Mouse (Mus musculus): ENCODE measurements around the gene Sos1. TPM values are rescaled to one million over a fixed set of nuclear protein-coding genes. Genes with fewer than 3 reads are reported as not detected.

Sos1 gene
- total RNA-seq (2014; fragmentation: Nextera tagmentation) (54.4 and 66.9 TPM in 2 replicates), total RNA-seq (2017) (8.4 and 9.1 TPM in 2 replicates), polyA plus RNA-seq (2012) (3.0 and 3.2 TPM in 2 replicates)

DNA sequence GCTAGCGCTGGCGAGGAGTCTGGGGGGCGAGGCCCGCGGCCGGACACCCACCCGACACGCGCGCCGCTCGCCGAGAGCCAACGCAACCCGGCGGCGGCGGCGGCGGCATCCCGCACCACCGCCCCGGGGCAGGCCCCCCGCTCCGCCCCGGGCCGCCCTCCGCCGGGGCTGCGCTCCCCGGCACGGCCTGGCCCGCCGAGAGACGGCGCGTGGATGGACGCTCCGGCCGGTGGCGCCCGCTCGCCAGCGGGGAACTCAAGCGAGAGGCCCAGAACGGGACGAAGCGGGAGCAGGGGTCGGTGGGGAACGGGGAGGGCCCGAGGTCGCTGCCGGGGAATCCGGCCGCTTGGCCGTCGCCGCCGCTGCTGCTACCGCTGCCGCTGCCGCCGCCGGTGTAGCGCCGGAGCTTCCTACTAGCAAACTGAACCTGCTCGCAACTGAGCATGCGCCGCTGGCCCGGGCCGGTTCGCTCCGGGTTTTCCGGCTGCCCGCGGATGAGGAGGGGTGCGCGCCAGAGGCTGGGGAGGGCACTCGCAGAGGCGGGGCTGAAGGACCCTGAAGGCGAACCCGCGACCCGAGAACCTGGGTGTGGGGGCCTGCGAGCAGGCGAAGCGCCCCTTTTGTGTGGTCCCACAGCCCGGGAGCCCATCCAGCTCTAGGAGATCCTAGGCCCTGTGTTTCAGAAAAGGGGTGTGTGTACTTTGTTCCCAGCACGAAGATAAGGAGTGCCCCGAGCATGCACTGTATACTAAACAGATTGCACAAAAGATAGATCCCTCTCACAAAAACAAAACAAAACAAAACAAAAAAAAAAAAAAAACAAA, at the start of gene Sos1:
Gene Sos1, minus strand, starts transcription at position 423 of the 824 bp plus-strand sequence.
- H3K4me1 ChIP-seq (ENCODE audit: insufficient read depth, low read depth, low read length), result peaks cover 45% of the 10 kb centered on the region
- DNase-seq (ENCODE audit: low spot score) (peak; percentile 90), ATAC-seq (ENCODE audit: extremely low read depth, insufficient number of reproducible peaks, low FRiP score, poor library complexity, severe bottlenecking) (peak; percentile 52)
- peaks cover 13% of the 10 kb centered on the region for H3K36me3 ChIP-seq (replicated peaks)
- peak within 1 kb of the TSS; percentile 84 for H3K4me3 ChIP-seq (ENCODE audit: low read depth, low read length)
- no peaks in the 10 kb centered on the region; the same call in 1 of the 2 replicates for H3K9me3 ChIP-seq (replicated peaks)
- TF ChIP-seq GATA1 (IDR thresholded peaks at IDR 0.05; ENCODE audit: borderline replicate concordance, low read length), result no peak
- TF ChIP-seq GATA2 (IDR thresholded peaks at IDR 0.05; ENCODE audit: borderline replicate concordance, low read depth, low read length), result no peak
- no peak for TF ChIP-seq CTCF (IDR thresholded peaks at IDR 0.05; ENCODE audit: low read depth, low read length)
- H3K27me3 ChIP-seq (ENCODE audit: insufficient read depth, low read length), result peaks cover 6% of the 10 kb centered on the region; the same call in 1 of the 2 replicates

DNA sequence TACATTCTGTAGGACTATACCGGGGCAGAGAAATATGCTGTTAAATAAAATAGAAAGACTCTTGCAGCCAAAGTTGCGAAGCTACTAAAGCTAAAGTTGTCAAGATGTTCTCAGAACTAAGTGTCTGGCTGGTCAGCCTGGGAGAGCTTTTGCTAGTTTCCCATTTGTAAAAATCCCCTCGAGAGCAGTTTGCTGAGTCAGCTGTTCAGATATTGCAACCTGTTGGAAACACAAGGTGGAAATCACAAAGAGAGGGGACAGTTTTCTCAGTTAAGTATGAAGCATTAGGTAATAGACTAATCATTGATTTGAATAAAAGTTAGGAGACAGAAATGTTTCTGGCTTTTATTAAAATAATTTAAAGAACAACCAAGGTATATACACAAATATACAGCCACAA, 43.0 kb upstream of the Sos1 start:
- no peak for ATAC-seq (ENCODE audit: extremely low read depth, insufficient number of reproducible peaks, low FRiP score, poor library complexity, severe bottlenecking)
- peaks cover 3% of the 10 kb centered on the region; the same call in 1 of the 2 replicates for H3K4me1 ChIP-seq (ENCODE audit: insufficient read depth, low read depth, low read length)
- H3K36me3 ChIP-seq (replicated peaks), result no peaks in the 10 kb centered on the region
- H3K9me3 ChIP-seq (replicated peaks), result no peaks in the 10 kb centered on the region
- H3K4me3 ChIP-seq (ENCODE audit: low read depth, low read length), result no peak overlapping the region
- TF ChIP-seq GATA2 (IDR thresholded peaks at IDR 0.05; ENCODE audit: borderline replicate concordance, low read depth, low read length) (no peak), TAL1 (conservative IDR thresholded peaks at IDR 0.05; ENCODE audit: low read depth, low read length) (no peak), GATA1 (IDR thresholded peaks at IDR 0.05; ENCODE audit: borderline replicate concordance, low read length) (no peak), POLR2AphosphoS5 (IDR thresholded peaks at IDR 0.05; ENCODE audit: insufficient replicate concordance, low read depth, low read length) (no peak), CTCF (IDR thresholded peaks at IDR 0.05; ENCODE audit: low read depth, low read length) (no peak)
- peaks cover 13% of the 10 kb centered on the region for H3K27me3 ChIP-seq (ENCODE audit: insufficient read depth, low read length)
- no peak for DNase-seq (ENCODE audit: low spot score)

DNA sequence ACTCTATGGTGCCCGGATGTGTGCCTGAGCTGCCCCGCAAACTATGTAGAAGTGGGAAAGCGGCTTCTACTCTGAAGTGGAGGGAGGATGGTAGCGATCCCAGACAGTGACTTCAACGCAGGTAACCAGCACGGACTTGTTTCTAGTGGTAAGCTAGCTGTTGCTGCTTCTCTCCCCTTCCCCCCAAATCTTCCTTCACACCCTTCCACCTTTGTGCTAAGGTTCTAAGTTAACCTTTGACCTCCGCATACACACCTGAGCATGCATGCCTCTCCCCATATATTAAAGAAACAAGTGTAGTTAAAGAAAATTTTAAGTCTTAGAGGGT, 41.9 kb upstream of the Sos1 start:
- H3K27me3 ChIP-seq (ENCODE audit: insufficient read depth, low read length), result peaks cover 13% of the 10 kb centered on the region
- DNase-seq (ENCODE audit: low spot score) (no peak), ATAC-seq (ENCODE audit: extremely low read depth, insufficient number of reproducible peaks, low FRiP score, poor library complexity, severe bottlenecking) (no peak)
- H3K4me3 ChIP-seq (ENCODE audit: low read depth, low read length), result no peak overlapping the region
- peaks cover 7% of the 10 kb centered on the region; the same call in 1 of the 2 replicates for H3K4me1 ChIP-seq (ENCODE audit: insufficient read depth, low read depth, low read length)
- TF ChIP-seq TAL1 (conservative IDR thresholded peaks at IDR 0.05; ENCODE audit: low read depth, low read length), result no peak
- TF ChIP-seq GATA1 (IDR thresholded peaks at IDR 0.05; ENCODE audit: borderline replicate concordance, low read length), result no peak
- TF ChIP-seq POLR2AphosphoS5 (IDR thresholded peaks at IDR 0.05; ENCODE audit: insufficient replicate concordance, low read depth, low read length), result no peak
- TF ChIP-seq CTCF (IDR thresholded peaks at IDR 0.05; ENCODE audit: low read depth, low read length), result no peak
- TF ChIP-seq GATA2 (IDR thresholded peaks at IDR 0.05; ENCODE audit: borderline replicate concordance, low read depth, low read length), result no peak
- no peaks in the 10 kb centered on the region for H3K36me3 ChIP-seq (replicated peaks)
- H3K9me3 ChIP-seq (replicated peaks), result no peaks in the 10 kb centered on the region

DNA sequence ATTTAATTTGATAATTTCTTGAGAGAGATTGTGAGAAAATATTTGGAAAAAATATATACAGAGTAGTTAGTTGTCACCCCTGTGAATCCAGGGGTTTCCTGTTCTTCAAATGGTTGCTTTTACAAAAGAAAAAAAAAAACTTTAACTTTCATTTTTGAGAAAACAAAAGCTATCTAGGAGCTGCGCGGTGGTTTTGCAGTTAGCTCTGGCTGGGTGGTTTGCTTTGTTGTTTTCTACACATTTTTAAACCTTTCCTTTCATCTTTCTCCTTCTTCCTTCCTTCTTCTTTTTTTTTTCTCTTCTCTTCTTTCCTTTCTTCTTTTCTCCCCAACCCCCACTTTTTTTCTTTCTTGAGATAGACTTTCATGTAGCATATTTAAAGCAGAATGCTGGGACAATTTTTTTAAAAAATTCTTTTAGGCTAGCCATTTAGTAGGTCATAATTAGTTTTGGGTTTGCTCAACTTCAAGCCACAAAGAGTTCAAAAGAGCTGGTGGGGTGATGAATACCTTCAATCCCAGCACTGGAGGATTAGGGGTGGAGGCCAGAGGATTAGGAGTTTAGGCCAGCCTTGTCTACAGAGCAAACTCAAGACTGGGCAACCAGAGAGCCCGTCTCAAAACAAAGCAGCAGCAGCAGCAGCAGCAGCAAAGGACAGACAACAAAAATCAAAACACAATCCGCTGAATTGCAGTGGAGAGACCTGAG, 41.4 kb upstream of the Sos1 start:
- peaks cover 13% of the 10 kb centered on the region for H3K27me3 ChIP-seq (ENCODE audit: insufficient read depth, low read length)
- TF ChIP-seq CTCF (IDR thresholded peaks at IDR 0.05; ENCODE audit: low read depth, low read length) (no peak), GATA2 (IDR thresholded peaks at IDR 0.05; ENCODE audit: borderline replicate concordance, low read depth, low read length) (no peak), TAL1 (conservative IDR thresholded peaks at IDR 0.05; ENCODE audit: low read depth, low read length) (no peak), GATA1 (IDR thresholded peaks at IDR 0.05; ENCODE audit: borderline replicate concordance, low read length) (no peak), POLR2AphosphoS5 (IDR thresholded peaks at IDR 0.05; ENCODE audit: insufficient replicate concordance, low read depth, low read length) (no peak)
- peaks cover 7% of the 10 kb centered on the region; the same call in 1 of the 2 replicates for H3K4me1 ChIP-seq (ENCODE audit: insufficient read depth, low read depth, low read length)
- no peaks in the 10 kb centered on the region for H3K9me3 ChIP-seq (replicated peaks)
- no peak overlapping the region for H3K4me3 ChIP-seq (ENCODE audit: low read depth, low read length)
- no peak for DNase-seq (ENCODE audit: low spot score)
- no peaks in the 10 kb centered on the region for H3K36me3 ChIP-seq (replicated peaks)
- ATAC-seq (ENCODE audit: extremely low read depth, insufficient number of reproducible peaks, low FRiP score, poor library complexity, severe bottlenecking), result no peak

DNA sequence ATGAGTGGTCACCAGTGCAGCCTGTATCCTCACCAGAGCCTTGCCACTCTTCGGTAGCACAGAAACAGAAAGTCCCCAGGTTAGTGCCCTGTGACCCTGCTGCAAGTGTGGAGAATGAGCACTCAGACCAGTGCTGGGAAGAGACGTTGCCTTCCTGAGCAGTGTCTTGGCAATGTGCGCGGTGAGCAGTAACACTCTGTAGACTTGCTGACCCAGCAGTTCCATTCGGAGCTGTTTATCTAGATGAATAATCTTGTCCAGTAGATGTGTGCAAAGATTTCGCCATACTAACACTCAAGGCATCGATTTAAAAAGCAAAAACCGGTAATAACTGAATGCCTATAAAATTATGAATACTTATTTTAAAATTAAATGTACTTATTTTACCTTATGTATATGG, 40.3 kb upstream of the Sos1 start:
- no peak overlapping the region for H3K4me3 ChIP-seq (ENCODE audit: low read depth, low read length)
- TF ChIP-seq TAL1 (conservative IDR thresholded peaks at IDR 0.05; ENCODE audit: low read depth, low read length) (no peak), GATA2 (IDR thresholded peaks at IDR 0.05; ENCODE audit: borderline replicate concordance, low read depth, low read length) (no peak), GATA1 (IDR thresholded peaks at IDR 0.05; ENCODE audit: borderline replicate concordance, low read length) (no peak), CTCF (IDR thresholded peaks at IDR 0.05; ENCODE audit: low read depth, low read length) (no peak), POLR2AphosphoS5 (IDR thresholded peaks at IDR 0.05; ENCODE audit: insufficient replicate concordance, low read depth, low read length) (no peak)
- H3K9me3 ChIP-seq (replicated peaks), result no peaks in the 10 kb centered on the region
- peaks cover 9% of the 10 kb centered on the region for H3K27me3 ChIP-seq (ENCODE audit: insufficient read depth, low read length)
- H3K36me3 ChIP-seq (replicated peaks), result no peaks in the 10 kb centered on the region
- peaks cover 10% of the 10 kb centered on the region; the same call in 1 of the 2 replicates for H3K4me1 ChIP-seq (ENCODE audit: insufficient read depth, low read depth, low read length)
- no peak for DNase-seq (ENCODE audit: low spot score)
- no peak for ATAC-seq (ENCODE audit: extremely low read depth, insufficient number of reproducible peaks, low FRiP score, poor library complexity, severe bottlenecking)

DNA sequence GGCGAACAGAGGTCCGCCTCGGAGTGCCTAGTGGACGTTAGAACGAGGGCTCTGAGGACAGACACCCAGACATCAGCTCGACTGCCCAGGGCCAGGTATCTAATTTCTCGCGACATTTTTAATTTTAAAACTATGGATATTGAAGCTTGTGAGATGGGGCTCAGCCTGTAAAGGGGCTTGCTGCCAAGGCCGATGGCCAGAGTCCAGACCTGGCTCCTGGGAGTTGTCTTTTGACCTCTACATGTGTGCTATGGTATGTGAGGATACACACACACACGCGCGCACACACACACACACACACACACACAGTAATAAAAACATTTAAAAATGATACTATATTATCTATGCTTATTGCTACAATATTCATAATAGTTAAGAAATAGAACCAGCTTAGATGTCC, 38.6 kb upstream of the Sos1 start:
- TF ChIP-seq GATA2 (IDR thresholded peaks at IDR 0.05; ENCODE audit: borderline replicate concordance, low read depth, low read length), result no peak
- no peak for TF ChIP-seq GATA1 (IDR thresholded peaks at IDR 0.05; ENCODE audit: borderline replicate concordance, low read length)
- no peak for TF ChIP-seq POLR2AphosphoS5 (IDR thresholded peaks at IDR 0.05; ENCODE audit: insufficient replicate concordance, low read depth, low read length)
- no peak for TF ChIP-seq CTCF (IDR thresholded peaks at IDR 0.05; ENCODE audit: low read depth, low read length)
- TF ChIP-seq TAL1 (conservative IDR thresholded peaks at IDR 0.05; ENCODE audit: low read depth, low read length), result no peak
- no peak for DNase-seq (ENCODE audit: low spot score)

More for the DNA sequence above, 38.6 kb upstream of the Sos1 start:
- Histone ChIP-seq H3K9me3 (replicated peaks) (no peaks in the 10 kb centered on the region), H3K36me3 (replicated peaks) (no peaks in the 10 kb centered on the region), H3K27me3 (ENCODE audit: insufficient read depth, low read length) (peaks cover 5% of the 10 kb centered on the region; the same call in 1 of the 2 replicates), H3K4me3 (ENCODE audit: low read depth, low read length) (no peak overlapping the region), H3K4me1 (ENCODE audit: insufficient read depth, low read depth, low read length) (peaks cover 20% of the 10 kb centered on the region)
- no peak for ATAC-seq (ENCODE audit: extremely low read depth, insufficient number of reproducible peaks, low FRiP score, poor library complexity, severe bottlenecking)

Measured in G1E (cell line).